Mouse (Mus musculus) limb, embryonic 10.5 days (tissue): ENCODE data around the gene Gm20815. TPM values are rescaled to one million over a fixed set of nuclear protein-coding genes. Genes with fewer than 3 reads are reported as not detected.
"Not testable (repeated sequence)": the region's sequence is repeated elsewhere in the genome, so short reads cannot be mapped to it uniquely, and the experiment has no call there.

Source experiments
- DNase-seq: peaks from one replicate; pipeline ENCODE4 v3.0.0-alpha.2; 2017; ENCODE audit warnings: low spot score
- H3K27ac ChIP-seq: fragments of 300-500 bp; sonication (generic); 2 replicates; pipeline ENCODE4 v1.5.1; 2016; ENCODE audit warnings: mild to moderate bottlenecking
- H3K27me3 ChIP-seq: fragments of 300-500 bp; sonication (generic); 2 replicates; pipeline ENCODE4 v1.6.1; 2016; ENCODE audit warnings: low read depth, mild to moderate bottlenecking; ENCODE audit not compliant: poor library complexity, severe bottlenecking
- H3K36me3 ChIP-seq: fragments of 300-500 bp; sonication (generic); 2 replicates; pipeline ENCODE4 v1.6.1; 2016; ENCODE audit warnings: mild to moderate bottlenecking, moderate library complexity
- H3K4me1 ChIP-seq: fragments of 300-500 bp; sonication (generic); 2 replicates; pipeline ENCODE4 v1.6.1; 2016
- H3K4me3 ChIP-seq: fragments of 300-500 bp; sonication (generic); 2 replicates; pipeline ENCODE4 v1.5.1; 2016; ENCODE audit warnings: mild to moderate bottlenecking, moderate library complexity
- H3K9me3 ChIP-seq: fragments of 300-500 bp; sonication (generic); replicated peaks from 2 replicates; pipeline ENCODE4 v1.6.1; 2016; ENCODE audit warnings: mild to moderate bottlenecking
- WGBS: fragments of 180-500 bp; shearing (Covaris S2); methylation state at CpG from one replicate; pipeline ENCODE4 v1.1.7; 2016; 5-methylcytosine and 5-hydroxymethylcytosine counted together
- polyA plus RNA-seq: library from polyadenylated mRNA; unstranded; fragments of >200 nt; fragmentation: Nextera tagmentation; extraction: Ambion mirVana; gene quantifications from 2 replicates; pipeline ENCODE4 v1.2.1, GENCODE M21; 2016

Gm20815 gene
- not detected in 2 replicates for polyA plus RNA-seq

DNA sequence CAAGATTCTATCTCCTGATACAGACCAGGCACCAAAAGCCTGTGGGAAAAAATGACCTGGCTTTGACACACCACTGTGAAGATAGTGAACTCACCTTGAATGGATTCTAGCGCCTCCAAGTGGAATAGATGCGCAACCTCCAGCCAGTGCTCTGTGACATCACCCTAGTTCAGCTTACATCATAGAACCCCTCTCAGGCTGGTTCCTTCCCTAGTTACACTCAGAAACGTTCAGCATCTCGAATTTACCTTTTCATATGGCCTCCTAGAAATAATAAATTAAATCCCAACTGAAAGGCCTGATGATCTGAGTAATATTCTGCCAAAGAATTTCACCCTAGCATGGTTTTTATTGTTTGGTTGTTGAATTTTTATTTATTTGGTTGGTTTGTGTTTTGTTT lies at the start of gene Gm20815:
TSS of gene Gm20815 (minus strand) at position 101 of the 400 bp plus-strand sequence.
- WGBS, result 50% methylated on average over 1 of the region's 4 CpGs
- not testable (repeated sequence) for H3K27me3 ChIP-seq, H3K27ac ChIP-seq, H3K36me3 ChIP-seq, H3K9me3 ChIP-seq, DNase-seq, H3K4me3 ChIP-seq, H3K4me1 ChIP-seq
